Mouse (Mus musculus) ES-E14 (cell line): ENCODE measurements around the gene Nf1. TPM values are rescaled to one million over a fixed set of nuclear protein-coding genes. Genes with fewer than 3 reads are reported as not detected.

Experiments
- DNase-seq: peaks from one replicate; pipeline ENCODE4 v3.0.0-alpha.2; 2013; ENCODE audit warnings: low read depth, low spot score
- H3K27ac ChIP-seq: 2 replicates; pipeline ENCODE4 v1.5.1; 2012; ENCODE audit warnings: low read depth, mild to moderate bottlenecking, low read length, moderate library complexity, mixed read lengths; ENCODE audit not compliant: poor library complexity, insufficient read depth, severe bottlenecking
- H3K36me3 ChIP-seq: 2 replicates; pipeline ENCODE4 v1.6.1; 2012; ENCODE audit warnings: mild to moderate bottlenecking, low read length, moderate library complexity, mixed read lengths; ENCODE audit not compliant: control insufficient read depth, poor library complexity, insufficient read depth, severe bottlenecking
- H3K4me1 ChIP-seq, 2 experiments: fragments of 150-350 bp in 1 of 2; sonication (generic) in 1 of 2; 2 replicates each; pipeline ENCODE4 v1.6.1; 2012; ENCODE audit warnings: low read length in 2 of 2, mild to moderate bottlenecking in 1 of 2, mixed read lengths in 1 of 2; ENCODE audit not compliant: control insufficient read depth in 2 of 2, insufficient read depth in 2 of 2, poor library complexity in 1 of 2
- H3K4me3 ChIP-seq, 2 experiments: fragments of 150-350 bp in 1 of 2; sonication (generic) in 1 of 2; 2 replicates each; pipeline ENCODE4 v1.5.1; 2012; ENCODE audit warnings: low read length in 2 of 2, low read depth in 1 of 2, mild to moderate bottlenecking in 1 of 2, mixed read lengths in 1 of 2; ENCODE audit not compliant: insufficient read depth in 1 of 2, poor library complexity in 1 of 2, severe bottlenecking in 1 of 2
- H3K9ac ChIP-seq: 2 replicates; pipeline ENCODE4 v1.6.1; 2012; ENCODE audit warnings: low read depth, mild to moderate bottlenecking, low read length, mixed read lengths; ENCODE audit not compliant: poor library complexity, insufficient read depth, severe bottlenecking
- H3K9me3 ChIP-seq: fragments of 150-350 bp; sonication (generic); 2 replicates; pipeline ENCODE4 v1.6.1; 2012; ENCODE audit warnings: low read depth, mild to moderate bottlenecking, low read length; ENCODE audit not compliant: control insufficient read depth, insufficient read depth
- CHD2 ChIP-seq: IDR thresholded peaks from 2 replicates; pipeline ENCODE4 v1.6.1; 2014; ENCODE audit warnings: mild to moderate bottlenecking, low read depth, low read length, inconsistent platforms
- HCFC1 ChIP-seq: IDR thresholded peaks from 2 replicates; pipeline ENCODE4 v1.6.1; 2012; ENCODE audit warnings: low read length, inconsistent platforms, borderline replicate concordance; ENCODE audit not compliant: insufficient read depth
- MAFK ChIP-seq: IDR thresholded peaks from 2 replicates; pipeline ENCODE4 v1.6.1; 2014; ENCODE audit warnings: mild to moderate bottlenecking, low read depth, low read length, inconsistent platforms; ENCODE audit not compliant: insufficient read depth
- ZC3H11A ChIP-seq: IDR thresholded peaks from 2 replicates; pipeline ENCODE4 v1.6.1; 2012; ENCODE audit warnings: low read depth, mild to moderate bottlenecking, inconsistent platforms, low read length, borderline replicate concordance
- ZNF384 ChIP-seq: IDR thresholded peaks from 2 replicates; pipeline ENCODE4 v1.6.1; 2012; ENCODE audit warnings: low read depth, low read length, inconsistent platforms
- in situ Hi-C, 2 experiments: fragments of 600-800 bp; cut with MboI; formaldehyde crosslinking; loops; one replicate each; pipeline ENCODE4 v1.15.1; 2025; ENCODE audit warnings: low sequenced_read_pairs in 2 of 2, inconsistent platforms in 1 of 2; ENCODE audit not compliant: unreplicated experiment in 2 of 2
- total RNA-seq: library from RNA; depleted of rRNA; stranded (reverse); fragments of 300-350 nt; gene quantifications from 2 replicates; pipeline ENCODE4 v1.2.3, GENCODE M21; 2012; rRNA removed

Gene Nf1
- total RNA-seq, 1 experiment = 15.3 TPM

DNA sequence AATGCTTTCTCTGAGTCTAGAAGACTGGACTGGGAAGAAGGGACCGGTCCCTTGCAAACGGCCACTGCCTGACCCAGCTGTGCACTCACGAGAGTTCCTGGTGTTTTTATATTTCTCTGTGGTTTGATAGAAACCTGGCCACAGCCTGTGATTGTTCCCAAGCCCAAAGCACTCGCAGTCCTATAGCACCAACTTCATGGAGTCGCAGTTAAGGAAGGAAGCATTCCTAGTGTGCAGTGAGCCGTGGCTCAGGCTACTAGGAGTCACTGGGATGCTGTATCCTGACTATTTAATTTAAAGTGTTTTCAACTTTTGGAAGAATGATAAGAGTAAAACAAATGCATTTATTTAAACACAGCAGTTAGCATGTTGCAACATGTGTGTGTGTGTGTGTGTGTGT, 291.0 kb downstream of the Nf1 start:
- Histone ChIP-seq H3K27ac (no peak overlapping the region), H3K36me3 (no peaks in the 10 kb centered on the region; the same call in 1 of the 2 replicates), H3K4me1 (peaks cover 0 to 20% of the 10 kb centered on the region in 2 experiments; a peak in 2 of 4 replicates), H3K9ac (no peak overlapping the region), H3K9me3 (no peaks in the 10 kb centered on the region), H3K4me3 (no peak overlapping the region)
- in situ Hi-C loops = no loop called here
- TF ChIP-seq HCFC1 (no peak), ZC3H11A (no peak), CHD2 (no peak), MAFK (no peak), ZNF384 (no peak)
- no peak for DNase-seq

Other genes with a start within 250 kb of the Nf1 start
- gene Ksr1, start 193.3 kb upstream of the Nf1 start, total RNA-seq = 10.7 and 11.3 TPM in 2 replicates
- 54.2 and 75.5 TPM in 2 replicates for gene Wsb1, start 85.0 kb upstream of the Nf1 start, total RNA-seq
- not detected in 2 replicates for gene Gm9964, start 42.8 kb upstream of the Nf1 start, total RNA-seq
- 0.09 and 0.37 TPM in 2 replicates for gene Omg, start 164.4 kb downstream of the Nf1 start, total RNA-seq
- gene Evi2b, start 184.1 kb downstream of the Nf1 start, total RNA-seq = not detected in 2 replicates
- 0.13 and 0.16 TPM in 2 replicates for gene Evi2, start 190.9 kb downstream of the Nf1 start, total RNA-seq
- gene Evi2a, start 190.9 kb downstream of the Nf1 start, total RNA-seq = 0.32 and 1.0 TPM in 2 replicates